Mouse (Mus musculus): ENCODE results near the gene Faah. TPM values are rescaled to one million over a fixed set of nuclear protein-coding genes. Genes with fewer than 3 reads are reported as not detected.
A peak's percentile ranks its signal among the peaks of the same experiment; 100 is the strongest.

The Faah gene
- polyA plus RNA-seq, 1 experiment from 2014 or later, result 4.7 TPM

DNA sequence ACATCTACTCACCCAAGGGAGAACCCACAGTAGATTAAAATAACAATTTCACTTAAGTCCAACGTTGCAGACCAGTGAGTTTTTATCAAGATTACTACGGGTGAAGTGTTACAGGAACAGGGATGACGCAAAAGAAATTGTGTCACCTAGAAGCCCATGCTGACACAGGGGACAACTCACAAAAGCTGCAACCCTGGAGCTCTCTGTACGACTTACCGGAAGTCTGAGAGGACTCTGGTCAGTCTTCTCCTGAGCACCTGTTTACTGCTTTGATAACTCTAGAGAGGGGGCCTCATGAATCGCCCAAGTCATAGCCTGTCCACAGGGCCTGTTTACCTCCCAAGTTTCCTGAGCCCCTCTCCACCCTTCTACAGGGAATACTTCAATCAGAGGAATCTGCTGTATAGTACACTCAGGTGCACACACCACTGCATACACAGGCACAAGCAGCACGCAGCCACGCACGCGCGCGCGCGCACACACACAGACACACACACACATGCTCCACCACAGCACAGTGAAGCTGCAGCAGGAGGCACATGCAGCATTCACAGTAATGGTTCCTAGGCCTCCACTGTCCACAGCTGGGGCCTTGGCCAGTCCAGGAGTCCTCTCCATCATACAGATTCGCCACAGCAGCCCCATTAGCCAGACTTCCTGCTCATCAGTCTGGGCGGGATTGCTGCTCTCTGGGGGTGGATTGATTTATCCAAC is 22.9 kb downstream of the Faah start:
- Histone ChIP-seq H3K36me3 (ENCODE audit: poor library complexity, severe bottlenecking) (no peaks in the 10 kb centered on the region), H3K4me2 (no peak overlapping the region), H3K27me3 (no peaks in the 10 kb centered on the region; the same call in none of the 2 replicates), H3K4me3 (no peak overlapping the region), H3K27ac (no peak overlapping the region), H3K4me1 (no peaks in the 10 kb centered on the region), H3K9ac (no peak overlapping the region), H3K9me3 (replicated peaks) (0 out of 2 replicates have a peak, but pooled peaks cover 4% of the 10 kb centered on the region)
- WGBS, result 89% methylated on average over 16 of the region's 16 CpGs
- no peak for ATAC-seq

- H3K4me3 ChIP-seq, result no peak overlapping the region
- H3K4me1 ChIP-seq, result no peaks in the 10 kb centered on the region
- ATAC-seq, result no peak
- peaks cover 24% of the 10 kb centered on the region for H3K27me3 ChIP-seq
- 0 out of 2 replicates have a peak, but pooled peaks cover 4% of the 10 kb centered on the region for H3K9me3 ChIP-seq (replicated peaks)
- H3K4me2 ChIP-seq, result no peak overlapping the region
- H3K27ac ChIP-seq, result no peak overlapping the region
- no peaks in the 10 kb centered on the region for H3K36me3 ChIP-seq (ENCODE audit: poor library complexity, severe bottlenecking)
- 86% methylated on average over 7 of the region's 7 CpGs for WGBS
- no peak overlapping the region for H3K9ac ChIP-seq
Measured at GRCm38 (mm10) chr4:115989382-115989781, 28.3 kb downstream of the Faah start.

- Histone ChIP-seq H3K4me3 (no peak overlapping the region), H3K36me3 (ENCODE audit: poor library complexity, severe bottlenecking) (no peaks in the 10 kb centered on the region), H3K4me1 (no peaks in the 10 kb centered on the region), H3K4me2 (no peak overlapping the region), H3K9ac (no peak overlapping the region), H3K27ac (no peak overlapping the region), H3K9me3 (replicated peaks) (0 out of 2 replicates have a peak, but pooled peaks cover 4% of the 10 kb centered on the region), H3K27me3 (peaks cover 37% of the 10 kb centered on the region)
- 77% methylated on average over 5 of the region's 5 CpGs for WGBS
- no peak for ATAC-seq
Measured at GRCm38 (mm10) chr4:115987858-115988530, 29.7 kb downstream of the Faah start.

GRCm38 (mm10) chr4:115987436-115987835 is 30.3 kb downstream of the Faah start:
- WGBS, result 88% methylated on average over 1 of the region's 1 CpGs
- no peak overlapping the region for H3K4me3 ChIP-seq
- H3K9me3 ChIP-seq (replicated peaks), result 0 out of 2 replicates have a peak, but pooled peaks cover 4% of the 10 kb centered on the region
- ATAC-seq, result no peak
- H3K36me3 ChIP-seq (ENCODE audit: poor library complexity, severe bottlenecking), result no peaks in the 10 kb centered on the region
- H3K4me1 ChIP-seq, result no peaks in the 10 kb centered on the region
- H3K27me3 ChIP-seq, result peaks cover 41% of the 10 kb centered on the region
- H3K9ac ChIP-seq, result no peak overlapping the region
- no peak overlapping the region for H3K4me2 ChIP-seq
- H3K27ac ChIP-seq, result no peak overlapping the region

- H3K27ac ChIP-seq, result no peak overlapping the region
- H3K4me1 ChIP-seq, result peaks cover 3% of the 10 kb centered on the region; the same call in 1 of the 2 replicates
- no peak overlapping the region for H3K4me2 ChIP-seq
- WGBS, result 39% methylated on average over 8 of the region's 8 CpGs
- no peaks in the 10 kb centered on the region for H3K9me3 ChIP-seq (replicated peaks)
- no peak overlapping the region for H3K9ac ChIP-seq
- peaks cover 63% of the 10 kb centered on the region for H3K27me3 ChIP-seq
- ATAC-seq, result no peak
- H3K4me3 ChIP-seq, result no peak overlapping the region
- no peaks in the 10 kb centered on the region for H3K36me3 ChIP-seq (ENCODE audit: poor library complexity, severe bottlenecking)
Measured at GRCm38 (mm10) chr4:115984967-115985366, 32.8 kb downstream of the Faah start.

DNA sequence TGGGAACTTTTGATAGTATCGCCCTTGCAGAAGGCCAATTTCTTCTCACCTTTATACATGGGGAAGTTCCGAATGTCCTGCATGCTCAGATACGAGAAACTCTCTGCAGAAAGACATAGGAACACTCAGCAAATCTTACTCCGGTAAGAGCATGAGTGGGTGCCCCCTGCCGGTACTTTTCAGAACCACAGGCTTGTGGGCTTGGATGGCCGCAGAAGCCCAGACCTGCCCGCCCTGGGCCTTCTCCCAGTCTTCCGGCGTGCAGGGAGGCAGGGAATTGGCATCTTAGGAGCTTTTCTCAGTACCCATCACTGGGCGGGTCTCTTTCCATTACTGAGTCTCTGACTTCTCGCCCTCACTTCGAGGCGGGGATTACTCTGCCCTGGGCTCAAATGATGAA is 33.6 kb downstream of the Faah start:
- peak; percentile 59; the same call in 1 of the 2 replicates for ATAC-seq
- no peak overlapping the region for H3K4me3 ChIP-seq
- no peak overlapping the region for H3K4me2 ChIP-seq
- H3K9ac ChIP-seq, result no peak overlapping the region
- peaks cover 12% of the 10 kb centered on the region for H3K4me1 ChIP-seq
- no peak overlapping the region for H3K27ac ChIP-seq
- WGBS, result 2% methylated on average over 13 of the region's 13 CpGs
- peaks cover 72% of the 10 kb centered on the region for H3K27me3 ChIP-seq
- H3K9me3 ChIP-seq (replicated peaks), result no peaks in the 10 kb centered on the region
- H3K36me3 ChIP-seq (ENCODE audit: poor library complexity, severe bottlenecking), result no peaks in the 10 kb centered on the region

- WGBS, result 0% methylated on average over 7 of the region's 8 CpGs
- H3K36me3 ChIP-seq (ENCODE audit: poor library complexity, severe bottlenecking), result no peaks in the 10 kb centered on the region
- H3K27ac ChIP-seq, result no peak overlapping the region
- peaks cover 16% of the 10 kb centered on the region for H3K4me1 ChIP-seq
- ATAC-seq, result peak; percentile 73
- no peak overlapping the region for H3K9ac ChIP-seq
- peaks cover 90% of the 10 kb centered on the region for H3K27me3 ChIP-seq
- H3K4me2 ChIP-seq, result no peak overlapping the region
- H3K4me3 ChIP-seq, result no peak overlapping the region
- H3K9me3 ChIP-seq (replicated peaks), result no peaks in the 10 kb centered on the region
Measured at GRCm38 (mm10) chr4:115980676-115981075, 37.0 kb downstream of the Faah start.

DNA sequence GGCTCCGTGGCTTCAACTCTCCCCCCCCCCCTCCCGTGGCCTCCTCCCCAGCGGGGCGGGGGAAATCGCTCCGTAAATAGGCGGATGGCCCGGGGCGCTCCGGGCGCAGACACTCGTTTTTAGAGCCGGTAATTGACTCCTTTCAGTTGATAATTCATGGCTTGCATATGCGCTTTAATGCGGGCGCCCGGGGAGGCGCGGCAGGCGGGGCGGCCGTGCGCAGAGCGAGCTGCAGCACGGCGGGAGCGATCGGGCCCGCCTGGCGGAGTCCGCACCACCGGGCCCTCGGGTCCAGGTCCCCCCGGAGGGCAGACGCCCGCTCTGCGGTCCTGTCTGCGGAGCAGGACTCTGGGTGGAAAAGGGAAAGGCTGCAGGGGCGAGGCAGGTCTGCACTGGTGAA is 38.3 kb downstream of the Faah start:
- Histone ChIP-seq H3K4me3 (peak overlapping the region; percentile 30), H3K9me3 (replicated peaks) (no peaks in the 10 kb centered on the region), H3K27me3 (peaks cover 95% of the 10 kb centered on the region), H3K36me3 (ENCODE audit: poor library complexity, severe bottlenecking) (no peaks in the 10 kb centered on the region), H3K9ac (peak overlapping the region; percentile 50), H3K4me1 (peaks cover 16% of the 10 kb centered on the region), H3K4me2 (peak overlapping the region; percentile 61), H3K27ac (no peak overlapping the region)
- peak; percentile 50 for ATAC-seq
- WGBS, result under 1% methylated on average over 36 of the region's 39 CpGs

DNA sequence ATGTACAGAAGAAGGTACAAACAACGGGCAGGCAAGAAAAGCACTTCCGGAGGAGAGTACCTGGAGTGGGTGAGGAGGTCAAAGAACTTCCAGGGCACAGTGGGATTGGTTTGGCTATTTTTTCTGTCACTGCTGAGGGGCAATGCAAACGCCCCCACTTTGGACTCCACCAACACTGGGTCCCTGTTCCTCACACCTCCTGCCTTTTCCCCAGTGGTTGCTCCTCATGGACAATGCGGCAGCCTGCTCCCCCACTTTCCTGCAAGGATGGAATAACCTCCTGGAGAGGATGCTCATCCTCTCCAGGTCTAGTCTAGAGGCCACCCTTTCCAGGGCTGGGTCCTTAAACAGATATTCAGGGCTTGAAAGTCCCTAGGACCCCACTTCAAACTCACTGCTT is 38.8 kb downstream of the Faah start:
- ATAC-seq, result no peak; the same call in 1 of the 2 replicates
- H3K9ac ChIP-seq, result no peak overlapping the region
- no peaks in the 10 kb centered on the region for H3K9me3 ChIP-seq (replicated peaks)
- peaks cover 95% of the 10 kb centered on the region for H3K27me3 ChIP-seq
- H3K4me2 ChIP-seq, result peak overlapping the region; percentile 61
- H3K4me3 ChIP-seq, result peak overlapping the region; percentile 30; the same call in 1 of the 2 replicates
- WGBS, result 7% methylated on average over 4 of the region's 4 CpGs
- no peak overlapping the region for H3K27ac ChIP-seq
- H3K36me3 ChIP-seq (ENCODE audit: poor library complexity, severe bottlenecking), result no peaks in the 10 kb centered on the region
- H3K4me1 ChIP-seq, result peaks cover 16% of the 10 kb centered on the region

DNA sequence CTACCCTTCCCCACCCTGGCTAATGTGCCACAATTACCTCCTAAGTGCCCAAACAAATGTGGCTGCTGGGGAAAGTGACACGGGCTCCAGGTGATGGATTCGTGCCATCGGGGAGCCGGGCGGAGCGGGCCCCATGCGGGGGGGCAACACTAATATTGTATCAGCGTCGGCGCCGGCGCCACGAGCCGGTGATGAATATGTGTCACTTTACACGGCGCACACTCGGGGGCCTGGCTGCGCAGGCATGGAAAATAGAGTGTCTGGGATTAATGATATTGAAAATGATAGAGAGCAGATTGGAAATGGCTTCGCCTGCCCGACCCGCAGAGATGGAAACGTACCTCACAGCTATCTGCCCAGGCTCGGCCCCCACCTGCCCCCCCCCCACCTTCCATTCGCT is 45.2 kb downstream of the Faah start:
- Histone ChIP-seq H3K9ac (no peak overlapping the region), H3K27ac (no peak overlapping the region), H3K4me3 (no peak overlapping the region), H3K27me3 (peaks cover 99% of the 10 kb centered on the region), H3K4me1 (no peaks in the 10 kb centered on the region), H3K4me2 (no peak overlapping the region), H3K36me3 (ENCODE audit: poor library complexity, severe bottlenecking) (no peaks in the 10 kb centered on the region), H3K9me3 (replicated peaks) (no peaks in the 10 kb centered on the region)
- no peak for ATAC-seq
- 68% methylated on average over 24 of the region's 24 CpGs for WGBS

DNA sequence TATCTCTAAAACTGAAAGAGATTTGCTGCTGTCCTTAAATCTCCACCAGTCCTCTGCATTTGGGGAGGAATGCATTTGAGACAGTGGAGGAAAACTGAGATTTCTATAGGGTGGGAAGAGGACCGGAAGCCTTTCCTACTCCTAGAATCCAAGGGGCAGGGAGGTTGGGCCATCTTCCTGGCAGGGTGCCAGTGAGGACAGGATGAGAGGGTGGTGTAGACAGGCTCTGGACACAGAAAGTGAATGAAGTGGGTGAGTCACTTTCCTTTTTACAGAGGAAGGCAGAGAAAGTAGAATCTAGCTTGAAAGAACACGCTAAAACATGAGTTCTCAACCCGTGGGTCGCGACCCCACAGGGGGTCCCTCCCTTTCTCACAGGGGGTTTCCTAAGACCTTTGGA is 53.3 kb downstream of the Faah start:
- Histone ChIP-seq H3K27ac (no peak overlapping the region), H3K27me3 (peaks cover 99% of the 10 kb centered on the region), H3K9ac (no peak overlapping the region), H3K36me3 (ENCODE audit: poor library complexity, severe bottlenecking) (no peaks in the 10 kb centered on the region), H3K4me3 (no peak overlapping the region), H3K9me3 (replicated peaks) (no peaks in the 10 kb centered on the region), H3K4me1 (peaks cover 21% of the 10 kb centered on the region), H3K4me2 (no peak overlapping the region)
- no peak for ATAC-seq
- 6% methylated on average over 5 of the region's 5 CpGs for WGBS

GRCm38 (mm10) chr4:115963751-115964150 is 54.0 kb downstream of the Faah start:
- Histone ChIP-seq H3K4me1 (peaks cover 21% of the 10 kb centered on the region), H3K4me2 (peak overlapping the region; percentile 82; the same call in 1 of the 2 replicates), H3K9me3 (replicated peaks) (no peaks in the 10 kb centered on the region), H3K27ac (no peak overlapping the region), H3K27me3 (peaks cover 98% of the 10 kb centered on the region), H3K4me3 (no peak overlapping the region), H3K36me3 (ENCODE audit: poor library complexity, severe bottlenecking) (no peaks in the 10 kb centered on the region), H3K9ac (no peak overlapping the region)
- ATAC-seq, result no peak
- WGBS, result 6% methylated on average over 6 of the region's 6 CpGs

Data from forebrain, embryonic 13.5 days (tissue).